Comparison of ENCODE assay signal across 9 mouse cellular contexts in genomic region chr9:123150241-123151020, GRCm38 (mm10). TPM values are rescaled to one million over a fixed set of nuclear protein-coding genes. Genes with fewer than 3 reads are reported as not detected.
DNase-seq lines count a peak whose midpoint lies in the region; ATAC-seq and TF ChIP-seq lines count a peak whose summit lies in the region.
"Had no signal": no experiment of that assay in that cellular context is flagged by ENCODE, and none has a peak within 500 bp of the region (broad histone marks: within the 10 kb centered on the region; RNA-seq: fewer than 3 reads in every experiment).

Clec3b (plus strand) TSS chr9:123150946.

- TF ChIP-seq EP300 in liver, postnatal 0 days (IDR thresholded peaks at IDR 0.05; ENCODE audit: low read depth): no peak

- H3K9me3 ChIP-seq in midbrain, postnatal 0 days (ENCODE audit: low read length): no peaks in the 10 kb centered on the region
- H3K9me3 ChIP-seq in midbrain, embryonic 11.5 days (ENCODE audit: control insufficient read depth, low read length): no peaks in the 10 kb centered on the region
- peaks cover 2% of the 10 kb centered on the region; the same call in 1 of the 2 replicates for H3K9me3 ChIP-seq in kidney, embryonic 16.5 days (ENCODE audit: low read length)
- no peaks in the 10 kb centered on the region for H3K9me3 ChIP-seq in liver, postnatal 0 days (ENCODE audit: low read length)

- no peaks in the 10 kb centered on the region for H3K36me3 ChIP-seq in midbrain, postnatal 0 days (ENCODE audit: insufficient read depth, low read length)
- no peaks in the 10 kb centered on the region for H3K36me3 ChIP-seq in midbrain, embryonic 11.5 days (ENCODE audit: control insufficient read depth, insufficient read depth, low read length)
- no peaks in the 10 kb centered on the region for H3K36me3 ChIP-seq in kidney, embryonic 16.5 days (ENCODE audit: insufficient read depth, low read length)
- no peaks in the 10 kb centered on the region for H3K36me3 ChIP-seq in liver, postnatal 0 days (replicated peaks; ENCODE audit: insufficient read depth, low read length)

- H3K4me1 ChIP-seq in midbrain, postnatal 0 days (ENCODE audit: insufficient read depth, low read length): no peaks in the 10 kb centered on the region
- H3K4me1 ChIP-seq in midbrain, embryonic 11.5 days (ENCODE audit: control insufficient read depth, insufficient read depth, low read length): no peaks in the 10 kb centered on the region
- no peaks in the 10 kb centered on the region for H3K4me1 ChIP-seq in kidney, embryonic 16.5 days (ENCODE audit: insufficient read depth, low read length)
- H3K4me1 ChIP-seq in liver, postnatal 0 days (ENCODE audit: insufficient read depth): no peaks in the 10 kb centered on the region

- no peak within 1 kb of the TSS for H3K27ac ChIP-seq in midbrain, postnatal 0 days (ENCODE audit: low read depth, low read length)
- H3K27ac ChIP-seq in midbrain, embryonic 11.5 days (ENCODE audit: low read depth, low read length): no peak within 1 kb of the TSS
- H3K27ac ChIP-seq in kidney, embryonic 16.5 days (ENCODE audit: low read length): 0 out of 2 replicates have a peak within 1 kb of the TSS, but pooled peaks have one; percentile 7
- H3K27ac ChIP-seq in liver, postnatal 0 days (ENCODE audit: low read depth): no peak within 1 kb of the TSS
- H3K27ac ChIP-seq: liver, embryonic 14.5 days had no signal

- no peak for ATAC-seq in midbrain, postnatal 0 days (ENCODE audit: low FRiP score)
- ATAC-seq in midbrain, embryonic 11.5 days (ENCODE audit: low FRiP score): no peak
- ATAC-seq in kidney, embryonic 16.5 days (ENCODE audit: low FRiP score, low TSS enrichment): no peak
- no peak for ATAC-seq in monocyte, adult 5-6 weeks (replicated peaks; ENCODE audit: insufficient number of reproducible peaks, low FRiP score, low TSS enrichment, poor library complexity, severe bottlenecking)
- ATAC-seq in liver, postnatal 0 days: no peak
- ATAC-seq in megakaryocyte-erythroid progenitor cell, adult 5-6 weeks (replicated peaks; ENCODE audit: low FRiP score, low TSS enrichment, poor library complexity, severe bottlenecking): no peak

- peak; percentile 62 for DNase-seq in midbrain, postnatal 0 days (ENCODE audit: low spot score)
- no peak for DNase-seq in midbrain, embryonic 11.5 days (ENCODE audit: low spot score, missing footprints)
- DNase-seq in cerebellum, adult 9-11 months: peak; percentile 17
- peak; percentile 39 for DNase-seq in ovary, postnatal 14 days (ENCODE audit: low spot score)
- no peak for DNase-seq in liver, postnatal 0 days

- no peak within 1 kb of the TSS for H3K4me3 ChIP-seq in midbrain, postnatal 0 days (ENCODE audit: low read depth, low read length)
- no peak within 1 kb of the TSS for H3K4me3 ChIP-seq in midbrain, embryonic 11.5 days (ENCODE audit: low read depth, low read length)
- no peak within 1 kb of the TSS for H3K4me3 ChIP-seq in kidney, embryonic 16.5 days (ENCODE audit: low read length)
- no peak within 1 kb of the TSS for H3K4me3 ChIP-seq in liver, postnatal 0 days (ENCODE audit: low read depth, low read length)

- TF ChIP-seq CTCF in midbrain, postnatal 0 days (IDR thresholded peaks at IDR 0.05): no peak
- TF ChIP-seq CTCF in liver, postnatal 0 days (IDR thresholded peaks at IDR 0.05; ENCODE audit: low read depth): no peak

- H3K4me2 ChIP-seq in midbrain, postnatal 0 days (ENCODE audit: low read depth, low read length, poor library complexity, severe bottlenecking): no peak within 1 kb of the TSS
- H3K4me2 ChIP-seq in midbrain, embryonic 11.5 days: no peak within 1 kb of the TSS
- no peak within 1 kb of the TSS for H3K4me2 ChIP-seq in kidney, embryonic 16.5 days (replicated peaks; ENCODE audit: low read depth, low read length)
- no peak within 1 kb of the TSS for H3K4me2 ChIP-seq in liver, postnatal 0 days (ENCODE audit: low read depth, low read length)

- WGBS in midbrain, postnatal 0 days: 77% methylated on average over 5 of the region's 5 CpGs
- WGBS in midbrain, embryonic 11.5 days: 85% methylated on average over 5 of the region's 5 CpGs
- WGBS in kidney, embryonic 16.5 days: 85% methylated on average over 5 of the region's 5 CpGs
- 76% methylated on average over 5 of the region's 5 CpGs for WGBS in liver, postnatal 0 days (ENCODE audit: insufficient replicate concordance)

- no peak within 1 kb of the TSS for H3K9ac ChIP-seq in midbrain, postnatal 0 days (replicated peaks; ENCODE audit: low read length, poor library complexity, severe bottlenecking)
- H3K9ac ChIP-seq in midbrain, embryonic 11.5 days (ENCODE audit: low read length): no peak within 1 kb of the TSS
- H3K9ac ChIP-seq in kidney, embryonic 16.5 days (replicated peaks; ENCODE audit: low read length): no peak within 1 kb of the TSS
- no peak within 1 kb of the TSS for H3K9ac ChIP-seq in liver, postnatal 0 days (replicated peaks)
- H3K9ac ChIP-seq: liver, embryonic 14.5 days had no signal

- H3K27me3 ChIP-seq in midbrain, postnatal 0 days (ENCODE audit: insufficient read depth, low read length): no peaks in the 10 kb centered on the region
- no peaks in the 10 kb centered on the region for H3K27me3 ChIP-seq in midbrain, embryonic 11.5 days (ENCODE audit: control insufficient read depth, insufficient read depth, low read length)
- H3K27me3 ChIP-seq in kidney, embryonic 16.5 days (ENCODE audit: insufficient read depth, low read length): no peaks in the 10 kb centered on the region
- no peaks in the 10 kb centered on the region for H3K27me3 ChIP-seq in liver, postnatal 0 days (ENCODE audit: insufficient read depth, low read length)

RNA-seq across cellular contexts. Expression of gene Clec3b, which starts in this region (rescaled TPM):
- 1.3 TPM in 2 replicates for total RNA-seq in midbrain, postnatal 0 days (2014; rRNA removed)
- 3.7 and 4.9 TPM in 2 replicates for polyA plus RNA-seq in midbrain, postnatal 0 days (2015; fragmentation: Nextera tagmentation; extraction: Ambion mirVana)
- polyA plus RNA-seq in midbrain, embryonic 11.5 days (2014; fragmentation: Nextera tagmentation; extraction: Ambion mirVana): not detected in 2 replicates
- polyA plus RNA-seq in kidney, embryonic 16.5 days (2015; fragmentation: Nextera tagmentation; extraction: Ambion mirVana): 0.70 and 0.77 TPM in 2 replicates
- not detected in 3 replicates for total RNA-seq in monocyte, adult 5-6 weeks (2017)
- polyA plus RNA-seq in liver, postnatal 0 days (2015; fragmentation: Nextera tagmentation; extraction: Ambion mirVana): 0.28 TPM in 1 of 2 replicates, not detected in the other
- not detected in 2 replicates for total RNA-seq in megakaryocyte-erythroid progenitor cell, adult 5-6 weeks (2014; fragmentation: Nextera tagmentation)
- not detected in 2 replicates for total RNA-seq in megakaryocyte-erythroid progenitor cell, adult 5-6 weeks (2017)

Comparison
In these comparisons a context has a peak if more than half of its experiments do, and no peak if none do; other contexts are left out.
1. DNase-seq: peak in midbrain, postnatal 0 days (single experiment), cerebellum, adult 9-11 months (single experiment) and ovary, postnatal 14 days (single experiment); none in midbrain, embryonic 11.5 days (single experiment) and liver, postnatal 0 days (single experiment).